Mouse (Mus musculus): ENCODE measurements around the gene Nacc2. TPM values are rescaled to one million over a fixed set of nuclear protein-coding genes. Genes with fewer than 3 reads are reported as not detected.

The Nacc2 gene
- polyA plus RNA-seq, 1 experiment: 51.2 TPM

DNA sequence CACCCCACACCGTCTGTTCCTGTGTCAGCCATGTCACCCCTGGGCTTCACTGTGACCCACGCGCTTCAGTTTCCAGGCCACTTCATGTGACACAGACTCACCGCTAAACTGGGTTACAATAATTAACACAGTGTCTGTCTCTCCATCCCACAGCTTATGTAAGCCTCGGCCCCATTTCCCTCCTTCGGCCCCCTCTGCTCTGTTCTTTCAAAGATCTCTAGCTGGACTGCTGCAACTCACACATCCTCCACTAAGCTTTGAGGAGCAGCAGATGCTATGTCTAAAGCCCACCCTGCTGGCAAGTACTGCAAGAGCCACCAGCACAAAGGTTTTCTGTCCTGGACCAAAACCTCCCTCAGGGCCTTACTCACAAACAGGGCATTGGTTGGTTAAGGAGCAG is 7.8 kb downstream of the Nacc2 start:
- H3K27me3 ChIP-seq (ENCODE audit: control insufficient read depth, insufficient read depth, low read length): no peaks in the 10 kb centered on the region
- peaks cover 19% of the 10 kb centered on the region for H3K4me1 ChIP-seq (ENCODE audit: control insufficient read depth, insufficient read depth, insufficient read length, low read length)
- no peak overlapping the region for H3K4me3 ChIP-seq (ENCODE audit: low read depth, low read length)
- 91% methylated on average over 6 of the region's 6 CpGs for WGBS
- H3K27ac ChIP-seq (ENCODE audit: insufficient read depth, low read depth, low read length): no peak overlapping the region
- no peaks in the 10 kb centered on the region for H3K36me3 ChIP-seq (ENCODE audit: control insufficient read depth, insufficient read depth, low read length)
- TF ChIP-seq CTCF (IDR thresholded peaks at IDR 0.05; ENCODE audit: extremely low read depth, insufficient read length, insufficient replicate concordance, low read depth, low read length) (no peak), POLR2A (IDR thresholded peaks at IDR 0.05; ENCODE audit: low read depth, low read length) (no peak)

DNA sequence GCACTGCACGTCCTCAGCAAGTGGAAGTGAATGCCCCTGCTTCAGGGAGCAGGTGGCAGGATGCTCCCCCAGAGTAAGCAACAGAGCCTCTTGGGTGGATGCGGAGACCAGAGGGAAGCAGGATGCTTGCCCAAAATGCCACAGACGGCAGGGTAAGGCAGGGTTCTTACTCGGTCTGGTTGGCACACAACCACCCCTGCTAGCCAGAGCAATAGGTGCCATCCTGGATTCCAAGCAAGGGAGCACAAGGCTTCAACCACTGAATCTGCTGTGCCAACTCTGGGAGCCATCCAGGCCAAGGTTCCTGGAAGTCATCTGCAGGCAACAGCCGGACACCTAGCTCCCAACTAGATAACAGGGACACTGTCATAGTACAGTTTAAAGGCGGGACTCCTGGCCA is 14.8 kb downstream of the Nacc2 start:
- 0 out of 2 replicates have a peak, but pooled peaks cover 1% of the 10 kb centered on the region for H3K36me3 ChIP-seq (ENCODE audit: control insufficient read depth, insufficient read depth, low read length)
- H3K4me3 ChIP-seq (ENCODE audit: low read depth, low read length): no peak overlapping the region
- 86% methylated on average over 6 of the region's 6 CpGs for WGBS
- TF ChIP-seq CTCF (IDR thresholded peaks at IDR 0.05; ENCODE audit: extremely low read depth, insufficient read length, insufficient replicate concordance, low read depth, low read length) (no peak), POLR2A (IDR thresholded peaks at IDR 0.05; ENCODE audit: low read depth, low read length) (no peak)
- no peaks in the 10 kb centered on the region; the same call in 1 of the 2 replicates for H3K4me1 ChIP-seq (ENCODE audit: control insufficient read depth, insufficient read depth, insufficient read length, low read length)
- H3K27me3 ChIP-seq (ENCODE audit: control insufficient read depth, insufficient read depth, low read length): no peaks in the 10 kb centered on the region
- no peak overlapping the region for H3K27ac ChIP-seq (ENCODE audit: insufficient read depth, low read depth, low read length)

DNA sequence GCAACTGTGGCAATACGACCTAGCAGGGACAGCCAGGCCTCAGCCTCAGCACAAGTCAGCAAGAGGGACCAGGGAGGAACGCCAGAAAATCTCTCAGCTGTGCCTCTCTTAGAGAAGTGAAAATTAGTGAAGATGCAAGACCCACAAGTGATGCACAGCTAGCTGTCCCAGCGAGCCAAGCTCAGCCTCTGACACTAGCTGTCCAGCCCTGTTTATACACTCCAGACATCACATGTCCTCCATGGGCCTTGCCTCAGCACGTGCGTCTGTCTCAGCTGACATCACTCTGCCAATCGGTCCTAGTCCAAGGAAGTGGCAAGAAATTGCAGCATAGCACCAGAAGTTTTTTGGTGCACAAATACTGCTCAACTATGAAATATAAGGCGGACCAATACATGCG is 16.0 kb downstream of the Nacc2 start:
- WGBS: 87% methylated on average over 8 of the region's 8 CpGs
- no peaks in the 10 kb centered on the region for H3K27me3 ChIP-seq (ENCODE audit: control insufficient read depth, insufficient read depth, low read length)
- H3K36me3 ChIP-seq (ENCODE audit: control insufficient read depth, insufficient read depth, low read length): 0 out of 2 replicates have a peak, but pooled peaks cover 1% of the 10 kb centered on the region

DNA sequence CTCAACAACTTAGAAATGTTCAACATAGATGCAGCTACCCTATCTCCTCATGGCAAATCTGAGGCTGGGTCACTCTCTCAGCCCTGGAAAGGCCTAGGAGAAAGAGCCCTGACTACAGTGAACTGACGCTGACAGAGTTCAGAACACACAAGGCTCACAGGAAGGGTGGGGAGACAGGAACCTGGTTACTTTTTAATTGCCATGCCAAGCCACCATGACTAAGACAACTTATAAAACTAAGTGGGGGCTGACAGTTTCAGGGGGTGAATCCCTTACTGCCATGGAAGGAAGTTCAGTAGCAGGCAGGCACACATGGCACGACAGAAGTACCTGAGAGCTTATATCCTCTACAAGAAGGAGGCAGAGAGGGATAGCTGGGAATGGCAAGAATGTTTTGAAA is 16.8 kb downstream of the Nacc2 start:
- Histone ChIP-seq H3K4me3 (ENCODE audit: low read depth, low read length) (no peak overlapping the region), H3K27ac (ENCODE audit: insufficient read depth, low read depth, low read length) (no peak overlapping the region), H3K27me3 (ENCODE audit: control insufficient read depth, insufficient read depth, low read length) (no peaks in the 10 kb centered on the region), H3K36me3 (ENCODE audit: control insufficient read depth, insufficient read depth, low read length) (0 out of 2 replicates have a peak, but pooled peaks cover 1% of the 10 kb centered on the region), H3K4me1 (ENCODE audit: control insufficient read depth, insufficient read depth, insufficient read length, low read length) (no peaks in the 10 kb centered on the region)
- TF ChIP-seq POLR2A (IDR thresholded peaks at IDR 0.05; ENCODE audit: low read depth, low read length): no peak
- TF ChIP-seq CTCF (IDR thresholded peaks at IDR 0.05; ENCODE audit: extremely low read depth, insufficient read length, insufficient replicate concordance, low read depth, low read length): no peak
- 78% methylated on average over 2 of the region's 2 CpGs for whole genome bisulfite sequencing

More for the DNA sequence above, 16.0 kb downstream of the Nacc2 start:
- Histone ChIP-seq H3K4me3 (ENCODE audit: low read depth, low read length) (no peak overlapping the region), H3K4me1 (ENCODE audit: control insufficient read depth, insufficient read depth, insufficient read length, low read length) (no peaks in the 10 kb centered on the region), H3K27ac (ENCODE audit: insufficient read depth, low read depth, low read length) (no peak overlapping the region)
- TF ChIP-seq POLR2A (IDR thresholded peaks at IDR 0.05; ENCODE audit: low read depth, low read length): no peak
- TF ChIP-seq CTCF (IDR thresholded peaks at IDR 0.05; ENCODE audit: extremely low read depth, insufficient read length, insufficient replicate concordance, low read depth, low read length): no peak

DNA sequence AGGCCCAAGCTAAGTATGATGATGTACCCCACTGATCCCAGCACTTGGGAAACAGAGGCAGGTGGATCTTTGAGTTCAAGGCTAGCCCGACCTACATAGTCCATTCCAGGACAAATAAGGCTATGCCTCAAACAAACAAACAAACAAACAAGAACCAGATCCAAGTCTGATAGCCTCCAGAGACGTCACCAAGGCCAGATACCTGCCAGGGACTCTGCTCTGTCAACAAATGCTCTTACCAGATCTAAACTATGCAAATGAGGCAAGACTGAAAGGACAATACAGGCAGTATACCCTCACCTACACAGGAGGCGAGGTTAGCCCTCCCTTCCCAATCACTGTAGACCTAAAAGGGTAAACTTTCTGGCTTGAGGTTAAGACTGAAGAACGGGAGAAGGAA is 22.7 kb downstream of the Nacc2 start:
- Histone ChIP-seq H3K4me1 (ENCODE audit: control insufficient read depth, insufficient read depth, insufficient read length, low read length) (no peaks in the 10 kb centered on the region), H3K36me3 (ENCODE audit: control insufficient read depth, insufficient read depth, low read length) (no peaks in the 10 kb centered on the region), H3K4me3 (ENCODE audit: low read depth, low read length) (no peak overlapping the region), H3K27me3 (ENCODE audit: control insufficient read depth, insufficient read depth, low read length) (no peaks in the 10 kb centered on the region), H3K27ac (ENCODE audit: insufficient read depth, low read depth, low read length) (no peak overlapping the region)
- WGBS: 66% methylated on average over 4 of the region's 4 CpGs
- no peak for TF ChIP-seq POLR2A (IDR thresholded peaks at IDR 0.05; ENCODE audit: low read depth, low read length)
- no peak for TF ChIP-seq CTCF (IDR thresholded peaks at IDR 0.05; ENCODE audit: extremely low read depth, insufficient read length, insufficient replicate concordance, low read depth, low read length)

DNA sequence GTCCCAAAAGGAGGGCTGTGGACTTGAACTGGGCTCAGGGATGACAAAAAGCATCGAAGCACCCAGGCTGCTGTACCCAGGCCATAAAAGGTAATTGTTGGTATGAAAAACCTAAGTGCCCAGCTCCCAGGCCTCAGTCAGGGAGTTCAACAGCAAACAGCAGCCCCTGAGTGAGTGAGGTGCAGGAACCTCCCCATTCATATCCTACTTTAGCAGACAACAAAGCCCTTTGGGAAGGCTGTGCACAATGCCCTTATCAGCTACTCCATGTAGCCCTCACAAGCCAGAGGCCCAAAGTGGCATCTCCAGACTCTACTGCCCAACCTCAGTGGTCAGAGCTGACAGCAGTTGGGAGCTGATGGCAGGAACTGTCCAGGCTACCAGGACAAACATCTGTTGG is 23.2 kb downstream of the Nacc2 start:
- H3K4me3 ChIP-seq (ENCODE audit: low read depth, low read length): no peak overlapping the region
- TF ChIP-seq POLR2A (IDR thresholded peaks at IDR 0.05; ENCODE audit: low read depth, low read length) (no peak), CTCF (IDR thresholded peaks at IDR 0.05; ENCODE audit: extremely low read depth, insufficient read length, insufficient replicate concordance, low read depth, low read length) (no peak)
- no peaks in the 10 kb centered on the region for H3K4me1 ChIP-seq (ENCODE audit: control insufficient read depth, insufficient read depth, insufficient read length, low read length)
- WGBS: 63% methylated on average over 1 of the region's 1 CpGs
- no peaks in the 10 kb centered on the region for H3K36me3 ChIP-seq (ENCODE audit: control insufficient read depth, insufficient read depth, low read length)
- H3K27ac ChIP-seq (ENCODE audit: insufficient read depth, low read depth, low read length): no peak overlapping the region
- no peaks in the 10 kb centered on the region for H3K27me3 ChIP-seq (ENCODE audit: control insufficient read depth, insufficient read depth, low read length)

DNA sequence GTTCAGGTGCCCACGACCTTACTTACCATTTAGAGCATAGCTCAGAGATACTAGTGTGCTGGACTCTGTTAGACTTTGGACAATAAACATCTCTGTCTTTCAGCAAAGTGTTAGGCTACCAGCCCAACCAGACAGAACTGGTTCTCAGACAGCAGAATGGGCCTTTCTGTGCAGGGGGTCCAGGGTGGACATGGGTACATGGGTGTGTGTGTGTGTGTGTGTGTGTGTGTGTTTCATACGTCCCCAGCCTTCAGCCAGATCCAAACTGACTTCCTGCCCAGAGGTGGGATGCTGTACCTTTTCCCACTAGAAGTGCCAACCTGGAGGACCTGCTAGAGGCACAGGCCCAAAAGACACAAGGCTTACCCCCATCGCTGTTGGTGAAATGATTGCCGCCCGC is 23.8 kb downstream of the Nacc2 start:
- no peaks in the 10 kb centered on the region for H3K4me1 ChIP-seq (ENCODE audit: control insufficient read depth, insufficient read depth, insufficient read length, low read length)
- no peaks in the 10 kb centered on the region for H3K36me3 ChIP-seq (ENCODE audit: control insufficient read depth, insufficient read depth, low read length)
- H3K27me3 ChIP-seq (ENCODE audit: control insufficient read depth, insufficient read depth, low read length): no peaks in the 10 kb centered on the region
- no peak overlapping the region for H3K27ac ChIP-seq (ENCODE audit: insufficient read depth, low read depth, low read length)
- H3K4me3 ChIP-seq (ENCODE audit: low read depth, low read length): no peak overlapping the region
- 81% methylated on average over 5 of the region's 5 CpGs for WGBS
- TF ChIP-seq CTCF (IDR thresholded peaks at IDR 0.05; ENCODE audit: extremely low read depth, insufficient read length, insufficient replicate concordance, low read depth, low read length) (no peak), POLR2A (IDR thresholded peaks at IDR 0.05; ENCODE audit: low read depth, low read length) (no peak)

All from small intestine, adult 2 months (tissue).